In genomic region chr10:45000027-45000840, GRCm38 (mm10) we compare ENCODE assay signal across 8 mouse cellular contexts.
A peak's percentile ranks its signal among the peaks of the same experiment; 100 is the strongest.
DNase-seq lines count a peak whose midpoint lies in the region; ATAC-seq lines count a peak whose summit lies in the region.

No protein-coding gene starts in this region.

- peak overlapping the region; percentile 59 for H3K4me2 ChIP-seq in intestine, embryonic 16.5 days (ENCODE audit: low read depth, low read length)
- peak overlapping the region; percentile 80 for H3K4me2 ChIP-seq in stomach, embryonic 16.5 days (ENCODE audit: low read depth, low read length)

- H3K27me3 ChIP-seq in intestine, embryonic 16.5 days (replicated peaks; ENCODE audit: control insufficient read depth, insufficient read depth, low read length), result no peaks in the 10 kb centered on the region
- H3K27me3 ChIP-seq in stomach, embryonic 16.5 days (ENCODE audit: control insufficient read depth, insufficient read depth, low read length), result no peaks in the 10 kb centered on the region

- intact Hi-C loops in left cerebral cortex, postnatal 10 days (cut with DNase I), result loop anchor here (2.0 to 5.0 kb wide), 2 partner anchors 543 to 707 kb away; no protein-coding TSS in a partner anchor

- H3K9me3 ChIP-seq in intestine, embryonic 16.5 days (ENCODE audit: control insufficient read depth, low read length), result no peaks in the 10 kb centered on the region
- H3K9me3 ChIP-seq in stomach, embryonic 16.5 days (replicated peaks; ENCODE audit: control insufficient read depth, low read length), result no peaks in the 10 kb centered on the region

- peak overlapping the region; percentile 69 for H3K27ac ChIP-seq in intestine, embryonic 16.5 days (ENCODE audit: low read length)
- H3K27ac ChIP-seq in stomach, embryonic 16.5 days (ENCODE audit: low read length), result peak overlapping the region; percentile 66

- H3K4me1 ChIP-seq in intestine, embryonic 16.5 days (ENCODE audit: control insufficient read depth, insufficient read depth, low read length), result peaks cover 27% of the 10 kb centered on the region
- peaks cover 18% of the 10 kb centered on the region for H3K4me1 ChIP-seq in stomach, embryonic 16.5 days (ENCODE audit: control insufficient read depth, insufficient read depth, low read length)

- no peaks in the 10 kb centered on the region for H3K36me3 ChIP-seq in intestine, embryonic 16.5 days (ENCODE audit: control insufficient read depth, insufficient read depth, low read length)
- H3K36me3 ChIP-seq in stomach, embryonic 16.5 days (ENCODE audit: control insufficient read depth, insufficient read depth, low read length), result no peaks in the 10 kb centered on the region

- peak overlapping the region; percentile 65 for H3K9ac ChIP-seq in intestine, embryonic 16.5 days (ENCODE audit: low read depth, low read length)
- peak overlapping the region; percentile 70 for H3K9ac ChIP-seq in stomach, embryonic 16.5 days (ENCODE audit: low read length)

- 13% methylated on average over 18 of the region's 18 CpGs for WGBS in intestine, embryonic 16.5 days
- 17% methylated on average over 18 of the region's 18 CpGs for WGBS in stomach, embryonic 16.5 days

- ATAC-seq in erythroblast, adult 5-6 weeks (replicated peaks; ENCODE audit: low FRiP score, poor library complexity, severe bottlenecking), result peak; percentile 16; the same call in 1 of the 2 replicates
- peak; percentile 23; the same call in 1 of the 2 replicates for ATAC-seq in intestine, embryonic 16.5 days
- no peak for ATAC-seq in stomach, embryonic 16.5 days (ENCODE audit: insufficient read depth, low FRiP score)

- peak; percentile 7 to 10 for DNase-seq in layer of hippocampus, postnatal 14 days (ENCODE audit: low spot score in 2 of 2)
- DNase-seq in layer of hippocampus, adult 9-10 months (ENCODE audit: low spot score), result no peak
- peak; percentile 13 for DNase-seq in lung, postnatal 14 days
- no peak for DNase-seq in left cerebral cortex, postnatal 10 days (ENCODE audit: extremely low spot score in 1 of 2, low spot score in 2 of 2)
- DNase-seq in gastrocnemius, adult 8-10 months (ENCODE audit: low spot score in 2 of 2), result no peak

- peak overlapping the region; percentile 34 for H3K4me3 ChIP-seq in intestine, embryonic 16.5 days (ENCODE audit: low read length)
- H3K4me3 ChIP-seq in stomach, embryonic 16.5 days (replicated peaks; ENCODE audit: low read length), result peak overlapping the region; percentile 44

Comparison
In these comparisons a context has a peak if more than half of its experiments do, and no peak if none do; other contexts are left out.
1. DNase-seq: peak in layer of hippocampus, postnatal 14 days (2 of 2) and lung, postnatal 14 days (single experiment); none in layer of hippocampus, adult 9-10 months (single experiment), left cerebral cortex, postnatal 10 days (0 of 2) and gastrocnemius, adult 8-10 months (0 of 2).